Mouse (Mus musculus) kidney, postnatal 14 days (tissue): ENCODE results near the gene Lamtor1.
"Not testable (repeated sequence)": the region's sequence is repeated elsewhere in the genome, so short reads cannot be mapped to it uniquely, and the experiment has no call there.

Source experiments
- DNase-seq: peaks from one replicate; pipeline ENCODE4 v3.0.0; 2022; ENCODE audit warnings: mixed read lengths

Gene Lamtor1

GRCm38 (mm10) chr7:101900331-101901097 lies 5.2 kb upstream of the Lamtor1 start:
- DNase-seq, result no peak

- DNase-seq, result no peak
Measured at GRCm38 (mm10) chr7:101901969-101902368, 3.7 kb upstream of the Lamtor1 start.

- DNase-seq, result no peak
Measured at GRCm38 (mm10) chr7:101902846-101903245, 2.9 kb upstream of the Lamtor1 start.

GRCm38 (mm10) chr7:101906287-101906681 lies 580 bp downstream of the Lamtor1 start, which contains the start of gene Tomt:
Gene Tomt, minus strand, starts transcription at chr7:101906359.
- DNase-seq, result no peak

- DNase-seq, result no peak
Measured at GRCm38 (mm10) chr7:101906696-101907095, 992 bp downstream of the Lamtor1 start.

- peak; percentile 36 for DNase-seq
Measured at GRCm38 (mm10) chr7:101908367-101908766, 2.7 kb downstream of the Lamtor1 start.

GRCm38 (mm10) chr7:101910138-101910537 lies 4.4 kb downstream of the Lamtor1 start:
- no peak for DNase-seq

GRCm38 (mm10) chr7:101911982-101912381 lies 6.3 kb downstream of the Lamtor1 start:
- no peak for DNase-seq

GRCm38 (mm10) chr7:101918071-101918470 lies 12.4 kb downstream of the Lamtor1 start:
- DNase-seq, result peak; percentile 72

- not testable (repeated sequence) for DNase-seq
Measured at GRCm38 (mm10) chr7:101925892-101926291, 20.2 kb downstream of the Lamtor1 start.

GRCm38 (mm10) chr7:101928093-101928492 lies 22.4 kb downstream of the Lamtor1 start:
- DNase-seq, result no peak

- DNase-seq, result no peak
Measured at GRCm38 (mm10) chr7:101932551-101932950, 26.8 kb downstream of the Lamtor1 start.

- no peak for DNase-seq
Measured at GRCm38 (mm10) chr7:101933300-101933699, 27.6 kb downstream of the Lamtor1 start.

- DNase-seq, result peak; percentile 97
Measured at GRCm38 (mm10) chr7:101933751-101934240, 28.1 kb downstream of the Lamtor1 start, which contains the start of the genes Lrrc51 and Numa1. Gene Lrrc51, minus strand, starts transcription at chr7:101933895. Gene Numa1, plus strand, starts transcription at chr7:101934111.

- DNase-seq, result no peak
Measured at GRCm38 (mm10) chr7:101935957-101936356, 30.3 kb downstream of the Lamtor1 start.

- no peak for DNase-seq
Measured at GRCm38 (mm10) chr7:101936996-101937395, 31.3 kb downstream of the Lamtor1 start.

- DNase-seq, result no peak
Measured at GRCm38 (mm10) chr7:101937569-101937968, 31.9 kb downstream of the Lamtor1 start.

GRCm38 (mm10) chr7:101938348-101938747 lies 32.6 kb downstream of the Lamtor1 start:
- DNase-seq, result no peak

GRCm38 (mm10) chr7:101939758-101940157 lies 34.1 kb downstream of the Lamtor1 start:
- DNase-seq, result peak; percentile 52

GRCm38 (mm10) chr7:101949008-101949407 lies 43.3 kb downstream of the Lamtor1 start:
- DNase-seq, result not testable (repeated sequence)

- no peak for DNase-seq
Measured at GRCm38 (mm10) chr7:101951648-101952047, 45.9 kb downstream of the Lamtor1 start.

- DNase-seq, result no peak
Measured at GRCm38 (mm10) chr7:101952098-101952497, 46.4 kb downstream of the Lamtor1 start.

GRCm38 (mm10) chr7:101954163-101954562 lies 48.5 kb downstream of the Lamtor1 start:
- no peak for DNase-seq

GRCm38 (mm10) chr7:101955276-101955675 lies 49.6 kb downstream of the Lamtor1 start:
- no peak for DNase-seq
